In the genomic region with DNA sequence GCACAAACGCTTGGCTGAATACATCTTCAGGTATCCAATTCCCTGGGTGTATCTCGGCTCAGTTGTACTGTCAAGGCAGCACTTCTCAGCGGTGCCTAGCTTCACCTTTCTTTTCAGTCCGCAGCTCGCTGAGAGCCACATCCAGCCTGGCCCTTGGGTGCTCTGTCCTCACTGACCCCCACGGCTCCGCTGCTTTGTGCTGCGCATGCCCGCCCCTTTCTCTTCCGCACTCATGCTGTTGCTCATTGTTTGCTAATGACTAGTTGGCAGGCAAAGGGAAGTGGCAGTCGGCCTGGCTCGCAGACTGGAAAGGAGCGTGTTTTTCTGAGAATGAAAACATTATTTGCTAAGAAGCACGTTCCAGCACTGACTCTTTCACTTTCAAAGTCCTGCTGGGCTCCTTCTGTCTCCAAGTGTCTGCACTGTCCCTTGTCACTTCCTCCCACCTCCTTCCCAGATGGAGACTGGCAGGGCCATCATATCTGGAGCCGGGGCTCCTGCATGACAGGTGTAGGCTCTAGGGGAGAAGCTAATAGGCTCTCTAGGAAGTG, we compare ENCODE assay signal across 8 mouse cellular contexts.
DNase-seq lines count a peak whose midpoint lies in the region; ATAC-seq and TF ChIP-seq lines count a peak whose summit lies in the region.

No protein-coding gene starts in this region.

- 17% methylated on average over 15 of the region's 15 CpGs for WGBS in spleen, adult 2 months
- WGBS in embryonic facial prominence, embryonic 12.5 days, result 7% methylated on average over 15 of the region's 15 CpGs
- WGBS in heart, embryonic 13.5 days, result 22% methylated on average over 15 of the region's 15 CpGs
- 7% methylated on average over 15 of the region's 15 CpGs for WGBS in kidney, embryonic 15.5 days
- WGBS in limb, embryonic 15.5 days, result 21% methylated on average over 15 of the region's 15 CpGs
- WGBS in midbrain, embryonic 13.5 days, result 5% methylated on average over 15 of the region's 15 CpGs
- WGBS in small intestine, adult 2 months, result 6% methylated on average over 15 of the region's 15 CpGs

- peak overlapping the region; percentile 47; the same call in 1 of the 2 replicates for H3K4me3 ChIP-seq in spleen, adult 2 months (ENCODE audit: extremely low read depth, insufficient read depth, insufficient read length)
- peak overlapping the region; percentile 32 for H3K4me3 ChIP-seq in embryonic facial prominence, embryonic 12.5 days
- peak overlapping the region; percentile 47 for H3K4me3 ChIP-seq in heart, embryonic 13.5 days
- peak overlapping the region; percentile 39 for H3K4me3 ChIP-seq in kidney, embryonic 15.5 days (replicated peaks)
- peak overlapping the region; percentile 30 for H3K4me3 ChIP-seq in limb, embryonic 15.5 days
- peak overlapping the region; percentile 32 for H3K4me3 ChIP-seq in midbrain, embryonic 13.5 days (replicated peaks)
- peak overlapping the region; percentile 57 for H3K4me3 ChIP-seq in small intestine, adult 2 months (ENCODE audit: low read depth, low read length)

- no peaks in the 10 kb centered on the region for H3K27me3 ChIP-seq in spleen, adult 2 months (ENCODE audit: control insufficient read depth, insufficient read depth, low read length)
- H3K27me3 ChIP-seq in embryonic facial prominence, embryonic 12.5 days, result no peaks in the 10 kb centered on the region; the same call in 1 of the 2 replicates
- H3K27me3 ChIP-seq in heart, embryonic 13.5 days (replicated peaks), result 0 out of 2 replicates have a peak, but pooled peaks cover 4% of the 10 kb centered on the region
- H3K27me3 ChIP-seq in kidney, embryonic 15.5 days, result no peaks in the 10 kb centered on the region
- peaks cover 11% of the 10 kb centered on the region; the same call in 1 of the 2 replicates for H3K27me3 ChIP-seq in limb, embryonic 15.5 days
- H3K27me3 ChIP-seq in midbrain, embryonic 13.5 days, result 0 out of 2 replicates have a peak, but pooled peaks cover 6% of the 10 kb centered on the region
- no peaks in the 10 kb centered on the region for H3K27me3 ChIP-seq in small intestine, adult 2 months (ENCODE audit: control insufficient read depth, insufficient read depth, low read length)

- ATAC-seq in embryonic facial prominence, embryonic 12.5 days (ENCODE audit: insufficient number of reproducible peaks, insufficient read depth, low FRiP score, low TSS enrichment), result no peak
- ATAC-seq in heart, embryonic 13.5 days (ENCODE audit: extremely low read depth, insufficient number of reproducible peaks, low FRiP score, low TSS enrichment), result no peak
- peak; percentile 66 for ATAC-seq in kidney, embryonic 15.5 days (replicated peaks; ENCODE audit: low FRiP score)
- no peak for ATAC-seq in limb, embryonic 15.5 days (ENCODE audit: insufficient number of reproducible peaks, low FRiP score, low TSS enrichment, low read depth)
- ATAC-seq in midbrain, embryonic 13.5 days, result peak; percentile 90

- H3K36me3 ChIP-seq in spleen, adult 2 months (ENCODE audit: control insufficient read depth, insufficient read depth, low read length), result no peaks in the 10 kb centered on the region
- no peaks in the 10 kb centered on the region for H3K36me3 ChIP-seq in embryonic facial prominence, embryonic 12.5 days
- H3K36me3 ChIP-seq in heart, embryonic 13.5 days, result no peaks in the 10 kb centered on the region
- no peaks in the 10 kb centered on the region for H3K36me3 ChIP-seq in kidney, embryonic 15.5 days
- no peaks in the 10 kb centered on the region for H3K36me3 ChIP-seq in limb, embryonic 15.5 days
- no peaks in the 10 kb centered on the region for H3K36me3 ChIP-seq in midbrain, embryonic 13.5 days
- H3K36me3 ChIP-seq in small intestine, adult 2 months (ENCODE audit: control insufficient read depth, insufficient read depth, low read length), result no peaks in the 10 kb centered on the region

- H3K9me3 ChIP-seq in embryonic facial prominence, embryonic 12.5 days, result no peaks in the 10 kb centered on the region
- no peaks in the 10 kb centered on the region for H3K9me3 ChIP-seq in heart, embryonic 13.5 days
- no peaks in the 10 kb centered on the region for H3K9me3 ChIP-seq in kidney, embryonic 15.5 days (replicated peaks)
- no peaks in the 10 kb centered on the region for H3K9me3 ChIP-seq in limb, embryonic 15.5 days
- H3K9me3 ChIP-seq in midbrain, embryonic 13.5 days, result no peaks in the 10 kb centered on the region

- DNase-seq in spleen, adult 2 months (ENCODE audit: low read depth in 1 of 2, low spot score in 2 of 2), result peak in 1 of 2 experiments; percentile 3
- no peak for DNase-seq in spleen, adult 12 weeks (ENCODE audit: low spot score)

- H3K9ac ChIP-seq in embryonic facial prominence, embryonic 12.5 days, result no peak overlapping the region
- peak overlapping the region; percentile 79 for H3K9ac ChIP-seq in heart, embryonic 13.5 days
- H3K9ac ChIP-seq in kidney, embryonic 15.5 days, result 0 out of 2 replicates have a peak overlapping the region, but pooled peaks have one; percentile 27
- no peak overlapping the region for H3K9ac ChIP-seq in limb, embryonic 15.5 days
- peak overlapping the region; percentile 55 for H3K9ac ChIP-seq in midbrain, embryonic 13.5 days (replicated peaks)

- TF ChIP-seq POLR2A in spleen, adult 2 months (IDR thresholded peaks at IDR 0.05; ENCODE audit: low read depth, low read length), result no peak
- TF ChIP-seq POLR2A in small intestine, adult 2 months (IDR thresholded peaks at IDR 0.05; ENCODE audit: low read depth, low read length), result no peak

- peak overlapping the region; percentile 63 for H3K4me2 ChIP-seq in embryonic facial prominence, embryonic 12.5 days (replicated peaks)
- H3K4me2 ChIP-seq in heart, embryonic 13.5 days, result peak overlapping the region; percentile 74
- H3K4me2 ChIP-seq in kidney, embryonic 15.5 days, result peak overlapping the region; percentile 72
- H3K4me2 ChIP-seq in limb, embryonic 15.5 days, result peak overlapping the region; percentile 46
- H3K4me2 ChIP-seq in midbrain, embryonic 13.5 days (replicated peaks), result peak overlapping the region; percentile 60

- H3K27ac ChIP-seq in spleen, adult 2 months (ENCODE audit: insufficient read depth, low read length), result no peak overlapping the region
- H3K27ac ChIP-seq in embryonic facial prominence, embryonic 12.5 days, result no peak overlapping the region
- H3K27ac ChIP-seq in heart, embryonic 13.5 days (replicated peaks), result no peak overlapping the region; the same call in 1 of the 2 replicates
- H3K27ac ChIP-seq in kidney, embryonic 15.5 days, result no peak overlapping the region
- no peak overlapping the region for H3K27ac ChIP-seq in limb, embryonic 15.5 days
- H3K27ac ChIP-seq in midbrain, embryonic 13.5 days, result peak overlapping the region; percentile 44; the same call in 1 of the 2 replicates
- H3K27ac ChIP-seq in small intestine, adult 2 months (ENCODE audit: insufficient read depth, low read depth, low read length), result no peak overlapping the region

- no peak for TF ChIP-seq CTCF in spleen, adult 2 months (IDR thresholded peaks at IDR 0.05; ENCODE audit: extremely low read depth, insufficient read depth, insufficient read length, insufficient replicate concordance)
- TF ChIP-seq CTCF in small intestine, adult 2 months (IDR thresholded peaks at IDR 0.05; ENCODE audit: extremely low read depth, insufficient read length, insufficient replicate concordance, low read depth, low read length), result no peak

- no peaks in the 10 kb centered on the region for H3K4me1 ChIP-seq in spleen, adult 2 months (ENCODE audit: control insufficient read depth, insufficient read depth, insufficient read length)
- peaks cover 7% of the 10 kb centered on the region; the same call in 1 of the 2 replicates for H3K4me1 ChIP-seq in embryonic facial prominence, embryonic 12.5 days
- H3K4me1 ChIP-seq in heart, embryonic 13.5 days, result peaks cover 16% of the 10 kb centered on the region
- peaks cover 7% of the 10 kb centered on the region; the same call in 1 of the 2 replicates for H3K4me1 ChIP-seq in kidney, embryonic 15.5 days
- peaks cover 6% of the 10 kb centered on the region; the same call in 1 of the 2 replicates for H3K4me1 ChIP-seq in limb, embryonic 15.5 days
- peaks cover 14% of the 10 kb centered on the region for H3K4me1 ChIP-seq in midbrain, embryonic 13.5 days (replicated peaks)
- peaks cover 2% of the 10 kb centered on the region; the same call in 1 of the 2 replicates for H3K4me1 ChIP-seq in small intestine, adult 2 months (ENCODE audit: control insufficient read depth, insufficient read depth, insufficient read length, low read length)

Comparison
In these comparisons a context has a peak if more than half of its experiments do, and no peak if none do; other contexts are left out.
1. ATAC-seq: peak in kidney, embryonic 15.5 days (single experiment) and midbrain, embryonic 13.5 days (single experiment); none in embryonic facial prominence, embryonic 12.5 days (single experiment), heart, embryonic 13.5 days (single experiment) and limb, embryonic 15.5 days (single experiment).
2. H3K9ac ChIP-seq: peak in heart, embryonic 13.5 days (single experiment), kidney, embryonic 15.5 days (single experiment) and midbrain, embryonic 13.5 days (single experiment); none in embryonic facial prominence, embryonic 12.5 days (single experiment) and limb, embryonic 15.5 days (single experiment).
3. Peak in every context shown above with its lines, with median percentiles within 50 percentile points of each other: H3K4me3 ChIP-seq and H3K4me2 ChIP-seq.